Mouse (Mus musculus): Measurements from ENCODE around the gene Nt5dc1. TPM values are rescaled to one million over a fixed set of nuclear protein-coding genes. Genes with fewer than 3 reads are reported as not detected.

The Nt5dc1 gene
- polyA plus RNA-seq, 1 experiment from 2014 or later = 8.9 TPM

Other genes starting within 250 kb of the Nt5dc1 start
- 39.0 and 42.7 TPM in 2 replicates for gene Dse, start 210.8 kb downstream of the Nt5dc1 start, polyA plus RNA-seq (2016; fragmentation: Nextera tagmentation; extraction: Ambion mirVana)
- 84.8 and 91.3 TPM in 2 replicates for gene Tspyl1, start 136.4 kb downstream of the Nt5dc1 start, polyA plus RNA-seq (2016; fragmentation: Nextera tagmentation; extraction: Ambion mirVana)
- gene Tspyl4, start 121.1 kb downstream of the Nt5dc1 start, polyA plus RNA-seq (2016; fragmentation: Nextera tagmentation; extraction: Ambion mirVana) = 24.5 and 25.7 TPM in 2 replicates
- 0.42 and 0.56 TPM in 2 replicates for gene Col10a1, start 28.6 kb downstream of the Nt5dc1 start, polyA plus RNA-seq (2016; fragmentation: Nextera tagmentation; extraction: Ambion mirVana)
- 5.0 and 8.0 TPM in 2 replicates for gene Frk, start 64.8 kb upstream of the Nt5dc1 start, polyA plus RNA-seq (2016; fragmentation: Nextera tagmentation; extraction: Ambion mirVana)